Mouse (Mus musculus): ENCODE data around the gene Vipas39. TPM values are rescaled to one million over a fixed set of nuclear protein-coding genes. Genes with fewer than 3 reads are reported as not detected.
A peak's percentile ranks its signal among the peaks of the same experiment; 100 is the strongest.
"Not testable (repeated sequence)": the region's sequence is repeated elsewhere in the genome, so short reads cannot be mapped to it uniquely, and the experiment has no call there.

Vipas39 gene
- polyA plus RNA-seq, 1 experiment from 2014 or later: 67.8 TPM

DNA sequence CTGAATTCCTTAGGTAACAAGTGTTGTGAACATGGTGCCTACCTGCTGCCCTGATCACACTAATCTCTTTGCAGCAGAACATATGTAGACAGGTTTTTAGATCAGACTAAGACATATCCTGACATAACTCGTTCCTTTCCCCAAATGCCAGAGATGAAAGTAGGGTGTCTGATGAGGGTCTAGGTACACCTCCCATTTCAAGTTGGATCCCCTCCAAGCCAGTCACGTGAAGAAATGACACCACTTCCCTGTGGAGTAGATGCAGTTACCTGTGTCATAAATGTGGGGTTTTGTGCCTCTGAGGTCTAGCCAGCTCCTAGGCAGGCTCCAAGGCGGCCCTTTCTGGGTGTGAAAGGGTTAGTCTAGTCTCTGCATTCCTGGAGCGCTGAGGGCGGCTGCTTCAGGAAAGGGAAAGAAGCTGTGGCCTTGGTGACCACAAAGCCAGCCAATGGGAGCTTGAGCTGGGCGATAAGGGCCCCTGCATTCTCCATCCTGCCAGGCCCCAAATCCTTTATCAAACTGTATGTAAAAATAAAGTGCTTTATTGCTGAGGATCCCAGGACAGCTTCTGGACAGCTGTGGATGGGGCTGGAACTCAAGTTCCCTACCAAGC is 12.2 kb upstream of the Vipas39 start:
- Histone ChIP-seq H3K27me3 (ENCODE audit: control insufficient read depth, insufficient read depth, low read length) (no peaks in the 10 kb centered on the region), H3K4me1 (ENCODE audit: control insufficient read depth, insufficient read depth, low read length) (no peaks in the 10 kb centered on the region), H3K4me3 (ENCODE audit: low read depth, low read length) (no peak overlapping the region), H3K27ac (ENCODE audit: low read depth, low read length) (no peak overlapping the region), H3K4me2 (ENCODE audit: low read depth, low read length) (no peak overlapping the region), H3K9ac (replicated peaks; ENCODE audit: low read depth, low read length) (no peak overlapping the region), H3K9me3 (ENCODE audit: control insufficient read depth, low read length) (no peaks in the 10 kb centered on the region), H3K36me3 (ENCODE audit: control insufficient read depth, insufficient read depth, low read length) (peaks cover 19% of the 10 kb centered on the region)
- ATAC-seq (ENCODE audit: low read depth): no peak
- WGBS: 30% methylated on average over 6 of the region's 6 CpGs

GRCm38 (mm10) chr12:87277251-87277650 is 11.2 kb upstream of the Vipas39 start:
- not testable (repeated sequence) for ATAC-seq (ENCODE audit: low read depth); H3K27me3 ChIP-seq (ENCODE audit: control insufficient read depth, insufficient read depth, low read length); H3K9ac ChIP-seq (replicated peaks; ENCODE audit: low read depth, low read length); H3K4me2 ChIP-seq (ENCODE audit: low read depth, low read length); H3K4me3 ChIP-seq (ENCODE audit: low read depth, low read length); H3K4me1 ChIP-seq (ENCODE audit: control insufficient read depth, insufficient read depth, low read length); H3K9me3 ChIP-seq (ENCODE audit: control insufficient read depth, low read length); H3K27ac ChIP-seq (ENCODE audit: low read depth, low read length)
- WGBS: 89% methylated on average over 4 of the region's 4 CpGs
- H3K36me3 ChIP-seq (ENCODE audit: control insufficient read depth, insufficient read depth, low read length): peaks cover 27% of the 10 kb centered on the region

DNA sequence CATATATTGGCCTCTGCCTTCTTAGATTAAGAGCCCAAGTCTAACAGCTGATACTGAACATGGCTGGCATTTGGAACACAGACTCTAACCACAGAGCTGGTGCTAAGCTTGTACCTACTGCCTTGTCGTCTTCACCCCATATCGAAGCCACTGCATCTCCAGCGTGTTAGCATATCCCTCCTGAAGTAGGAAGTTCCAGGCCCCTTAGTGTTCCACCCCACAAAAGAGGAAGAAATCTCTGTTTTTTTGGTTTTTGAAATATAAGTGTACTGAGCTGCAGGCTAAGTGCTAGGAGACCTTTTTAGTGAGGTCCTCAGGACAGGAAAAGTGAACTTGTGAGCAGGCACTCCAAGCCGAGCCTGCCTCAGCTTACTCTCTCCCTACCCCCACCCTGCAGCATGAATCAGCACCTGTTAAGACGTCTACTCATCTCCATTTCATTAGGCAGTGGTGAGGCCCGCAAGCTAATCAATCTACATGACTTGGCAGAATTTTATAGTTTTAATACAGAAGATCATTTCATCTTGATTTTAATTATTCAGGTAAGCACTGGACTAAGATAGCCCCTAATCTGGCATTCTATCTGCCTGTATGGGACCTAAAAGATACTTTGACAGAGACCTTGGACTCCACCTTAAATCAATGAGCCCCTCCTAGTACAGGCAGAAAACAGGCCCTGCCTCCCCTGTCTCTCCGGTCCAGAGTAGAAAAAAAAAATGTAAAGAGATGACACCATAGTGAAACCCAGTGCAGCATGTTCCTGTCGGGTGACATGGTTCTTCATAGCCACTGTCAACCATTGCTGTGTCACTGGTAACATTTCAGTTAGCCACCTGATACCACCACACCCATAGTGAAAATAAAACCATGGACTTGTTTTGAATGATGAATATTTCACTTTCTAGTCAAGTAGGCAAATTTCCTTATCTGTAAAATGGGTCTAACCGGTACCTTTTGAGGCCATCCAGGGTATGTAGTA is 9.1 kb upstream of the Vipas39 start:
- Histone ChIP-seq H3K4me1 (ENCODE audit: control insufficient read depth, insufficient read depth, low read length) (no peaks in the 10 kb centered on the region), H3K36me3 (ENCODE audit: control insufficient read depth, insufficient read depth, low read length) (peaks cover 46% of the 10 kb centered on the region), H3K4me2 (ENCODE audit: low read depth, low read length) (no peak overlapping the region), H3K9ac (replicated peaks; ENCODE audit: low read depth, low read length) (no peak overlapping the region), H3K4me3 (ENCODE audit: low read depth, low read length) (no peak overlapping the region), H3K27ac (ENCODE audit: low read depth, low read length) (no peak overlapping the region), H3K27me3 (ENCODE audit: control insufficient read depth, insufficient read depth, low read length) (no peaks in the 10 kb centered on the region), H3K9me3 (ENCODE audit: control insufficient read depth, low read length) (no peaks in the 10 kb centered on the region)
- 92% methylated on average over 9 of the region's 9 CpGs for WGBS
- no peak for ATAC-seq (ENCODE audit: low read depth)

DNA sequence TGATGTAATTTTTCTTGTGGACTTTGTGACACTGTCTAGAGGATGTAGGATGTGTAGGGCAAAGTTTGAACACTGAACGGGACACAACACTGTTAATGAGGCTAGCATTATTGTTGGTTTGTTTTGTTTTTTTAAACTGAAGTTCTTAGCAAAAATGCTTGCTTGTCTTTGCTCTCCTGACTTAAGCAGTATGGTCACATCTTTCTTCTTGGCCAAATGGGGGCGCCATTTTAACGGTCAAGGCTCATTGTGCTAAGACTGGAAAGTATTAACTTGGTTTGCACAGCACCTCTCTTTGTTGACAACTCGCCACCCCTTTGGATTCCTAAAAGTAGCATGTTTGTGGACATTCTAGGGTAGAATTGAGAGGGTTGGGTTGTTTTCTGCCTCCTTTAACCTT is 1.6 kb upstream of the Vipas39 start:
- Histone ChIP-seq H3K9me3 (ENCODE audit: control insufficient read depth, low read length) (no peaks in the 10 kb centered on the region), H3K4me2 (ENCODE audit: low read depth, low read length) (peak overlapping the region; percentile 87), H3K4me3 (ENCODE audit: low read depth, low read length) (peak overlapping the region; percentile 67), H3K9ac (replicated peaks; ENCODE audit: low read depth, low read length) (no peak overlapping the region), H3K27ac (ENCODE audit: low read depth, low read length) (no peak overlapping the region), H3K27me3 (ENCODE audit: control insufficient read depth, insufficient read depth, low read length) (no peaks in the 10 kb centered on the region), H3K4me1 (ENCODE audit: control insufficient read depth, insufficient read depth, low read length) (peaks cover 14% of the 10 kb centered on the region), H3K36me3 (ENCODE audit: control insufficient read depth, insufficient read depth, low read length) (peaks cover 39% of the 10 kb centered on the region)
- ATAC-seq (ENCODE audit: low read depth): no peak
- 36% methylated on average over 4 of the region's 4 CpGs for WGBS

- H3K27ac ChIP-seq (ENCODE audit: low read depth, low read length): peak overlapping the region; percentile 77
- peak overlapping the region; percentile 79 for H3K9ac ChIP-seq (replicated peaks; ENCODE audit: low read depth, low read length)
- ATAC-seq (ENCODE audit: low read depth): peak; percentile 71
- H3K4me1 ChIP-seq (ENCODE audit: control insufficient read depth, insufficient read depth, low read length): peaks cover 14% of the 10 kb centered on the region
- peak overlapping the region; percentile 87 for H3K4me2 ChIP-seq (ENCODE audit: low read depth, low read length)
- H3K36me3 ChIP-seq (ENCODE audit: control insufficient read depth, insufficient read depth, low read length): peaks cover 37% of the 10 kb centered on the region
- no peaks in the 10 kb centered on the region for H3K27me3 ChIP-seq (ENCODE audit: control insufficient read depth, insufficient read depth, low read length)
- H3K9me3 ChIP-seq (ENCODE audit: control insufficient read depth, low read length): no peaks in the 10 kb centered on the region
- peak overlapping the region; percentile 67 for H3K4me3 ChIP-seq (ENCODE audit: low read depth, low read length)
- WGBS: under 1% methylated on average over 31 of the region's 31 CpGs
Measured at GRCm38 (mm10) chr12:87266827-87267603, 959 bp upstream of the Vipas39 start.

- Histone ChIP-seq H3K4me2 (ENCODE audit: low read depth, low read length) (peak overlapping the region; percentile 76), H3K9me3 (ENCODE audit: control insufficient read depth, low read length) (no peaks in the 10 kb centered on the region), H3K4me3 (ENCODE audit: low read depth, low read length) (peak overlapping the region; percentile 67), H3K4me1 (ENCODE audit: control insufficient read depth, insufficient read depth, low read length) (peaks cover 14% of the 10 kb centered on the region), H3K27ac (ENCODE audit: low read depth, low read length) (peak overlapping the region; percentile 74), H3K36me3 (ENCODE audit: control insufficient read depth, insufficient read depth, low read length) (peaks cover 26% of the 10 kb centered on the region), H3K9ac (replicated peaks; ENCODE audit: low read depth, low read length) (peak overlapping the region; percentile 79), H3K27me3 (ENCODE audit: control insufficient read depth, insufficient read depth, low read length) (no peaks in the 10 kb centered on the region)
- no peak for ATAC-seq (ENCODE audit: low read depth)
- 23% methylated on average over 11 of the region's 11 CpGs for WGBS
Measured at GRCm38 (mm10) chr12:87265444-87265843, 612 bp downstream of the Vipas39 start.

GRCm38 (mm10) chr12:87260562-87260961 is 5.5 kb downstream of the Vipas39 start:
- Histone ChIP-seq H3K27me3 (ENCODE audit: control insufficient read depth, insufficient read depth, low read length) (no peaks in the 10 kb centered on the region), H3K9me3 (ENCODE audit: control insufficient read depth, low read length) (no peaks in the 10 kb centered on the region), H3K4me2 (ENCODE audit: low read depth, low read length) (no peak overlapping the region), H3K4me3 (ENCODE audit: low read depth, low read length) (no peak overlapping the region), H3K36me3 (ENCODE audit: control insufficient read depth, insufficient read depth, low read length) (peaks cover 43% of the 10 kb centered on the region), H3K9ac (replicated peaks; ENCODE audit: low read depth, low read length) (no peak overlapping the region), H3K4me1 (ENCODE audit: control insufficient read depth, insufficient read depth, low read length) (peaks cover 5% of the 10 kb centered on the region), H3K27ac (ENCODE audit: low read depth, low read length) (no peak overlapping the region)
- WGBS: 97% methylated on average over 8 of the region's 8 CpGs
- no peak for ATAC-seq (ENCODE audit: low read depth)

- Histone ChIP-seq H3K4me2 (ENCODE audit: low read depth, low read length) (no peak overlapping the region), H3K27me3 (ENCODE audit: control insufficient read depth, insufficient read depth, low read length) (no peaks in the 10 kb centered on the region), H3K4me3 (ENCODE audit: low read depth, low read length) (no peak overlapping the region), H3K4me1 (ENCODE audit: control insufficient read depth, insufficient read depth, low read length) (no peaks in the 10 kb centered on the region), H3K27ac (ENCODE audit: low read depth, low read length) (no peak overlapping the region), H3K9ac (replicated peaks; ENCODE audit: low read depth, low read length) (no peak overlapping the region), H3K36me3 (ENCODE audit: control insufficient read depth, insufficient read depth, low read length) (peaks cover 65% of the 10 kb centered on the region), H3K9me3 (ENCODE audit: control insufficient read depth, low read length) (no peaks in the 10 kb centered on the region)
- WGBS: 95% methylated on average over 5 of the region's 5 CpGs
- no peak for ATAC-seq (ENCODE audit: low read depth)
Measured at GRCm38 (mm10) chr12:87256629-87257028, 9.4 kb downstream of the Vipas39 start.
